Mouse (Mus musculus): ENCODE measurements around the gene Nup210.
"Not testable (repeated sequence)": the region's sequence is repeated elsewhere in the genome, so short reads cannot be mapped to it uniquely, and the experiment has no call there.

Gene Nup210

DNA sequence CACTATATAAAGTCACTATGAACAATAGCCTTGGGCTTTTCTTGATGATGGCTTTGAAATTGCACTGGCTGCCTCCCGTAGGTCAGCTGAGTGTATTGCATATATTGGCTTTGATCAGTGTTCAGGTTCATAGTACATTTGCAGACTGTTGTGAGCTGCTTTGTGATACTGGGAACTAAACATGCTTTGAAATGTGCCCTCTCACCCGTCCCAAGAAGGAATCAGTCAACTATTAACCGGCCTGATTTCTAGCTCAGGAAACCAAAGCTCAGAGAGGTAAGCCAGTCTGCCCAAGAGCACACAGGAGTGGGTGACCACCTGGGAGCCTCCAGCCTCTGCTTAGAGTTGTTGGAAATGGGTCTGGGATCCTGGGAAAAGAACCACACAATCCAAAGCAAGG is 28.4 kb upstream of the Nup210 start:
- CTCF ChIA-PET, result no interaction called here

DNA sequence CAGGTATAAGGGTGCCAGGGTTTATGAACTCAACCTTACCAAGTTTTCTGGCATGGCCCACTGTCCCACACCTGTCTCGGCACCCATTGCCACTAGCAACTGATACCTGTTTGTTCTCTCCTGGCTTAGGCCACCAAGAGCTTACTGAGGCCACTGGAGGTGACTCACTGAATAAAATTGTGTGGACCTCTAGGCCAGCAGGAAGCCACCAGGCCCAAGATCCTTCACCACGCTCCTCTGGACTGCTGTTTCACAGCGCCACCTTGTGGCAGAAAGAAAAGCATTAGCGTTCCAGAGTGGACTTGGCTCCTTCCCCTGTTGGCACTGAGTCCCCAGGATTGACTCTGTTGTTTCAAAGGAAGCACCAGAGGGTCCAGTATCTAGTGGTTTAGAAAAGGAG is 23.2 kb upstream of the Nup210 start:
- CTCF ChIA-PET, result interaction anchor here (0.9 to 1.2 kb wide), 3 partner anchors 10 to 55 kb away, joined by 3 to 5 read pairs (median 3); no protein-coding TSS in a partner anchor

DNA sequence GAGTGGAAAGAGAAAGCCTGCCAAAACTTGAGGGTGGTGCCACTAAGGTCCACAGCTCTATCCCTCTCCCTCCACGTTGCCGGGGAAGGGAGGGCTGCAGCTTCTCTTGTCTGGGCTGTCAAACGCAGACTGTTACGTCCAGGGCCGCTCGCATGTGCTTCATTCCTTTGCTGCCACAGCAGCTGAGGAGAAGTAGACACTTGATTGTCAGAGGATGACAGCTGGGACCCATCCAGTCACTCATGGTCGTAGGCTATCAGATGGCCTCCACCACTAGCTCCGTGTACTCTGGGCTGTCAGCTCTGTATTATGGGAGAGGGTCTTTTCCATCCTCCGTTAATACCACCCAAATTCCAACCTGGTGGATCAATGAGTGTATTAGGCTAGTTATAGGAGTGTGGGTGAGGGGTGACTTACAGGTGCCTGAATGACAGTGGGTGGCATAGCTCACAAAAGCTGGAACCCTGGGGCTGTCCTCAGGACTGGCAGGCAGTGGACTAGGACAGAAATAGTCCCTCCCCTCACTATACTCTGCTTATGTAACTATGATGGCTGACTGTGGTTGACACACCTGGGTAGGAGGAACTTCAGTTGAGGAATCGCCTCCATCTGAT is 20.8 kb upstream of the Nup210 start:
- CTCF ChIA-PET, result interaction anchor here (1.1 kb wide), 1 partner anchor 26 kb away, joined by 3 read pairs; no protein-coding TSS in a partner anchor

GRCm38 (mm10) chr6:91130856-91131255 is 14.2 kb upstream of the Nup210 start:
- CTCF ChIA-PET, result no interaction called here

- CTCF ChIA-PET, result interaction anchor here (1.0 to 1.4 kb wide), 2 partner anchors 11 to 23 kb away, joined by 3 to 4 read pairs; no protein-coding TSS in a partner anchor
These were observed 12.4 kb upstream of the Nup210 start for GRCm38 (mm10) chr6:91128996-91129395.

DNA sequence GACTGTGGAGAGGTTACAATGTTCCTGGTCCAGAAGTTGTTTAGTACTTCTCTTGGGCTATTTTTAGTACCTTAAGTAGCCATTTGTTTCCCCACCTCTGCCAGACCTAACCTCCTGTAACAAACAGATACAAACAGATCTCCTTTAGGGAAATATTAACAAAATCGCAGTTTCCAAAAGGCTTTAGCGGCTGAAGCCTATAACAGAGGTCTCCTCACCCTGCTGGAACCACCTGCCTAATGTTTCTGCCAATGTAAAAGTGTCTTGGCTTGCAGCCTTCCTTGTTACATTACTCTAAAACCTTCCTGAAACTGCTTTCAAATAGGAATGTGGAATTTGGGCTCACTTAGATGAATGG is 8.6 kb upstream of the Nup210 start:
- CTCF ChIA-PET, result interaction anchor here (0.6 kb wide), 1 partner anchor 346 kb away, joined by 7 read pairs; no protein-coding TSS in a partner anchor

- CTCF ChIA-PET, result interaction anchor here (1.3 kb wide), 1 partner anchor 9 kb away, joined by 8 read pairs; no protein-coding TSS in a partner anchor
These were observed 7.9 kb upstream of the Nup210 start for GRCm38 (mm10) chr6:91124286-91125227.

DNA sequence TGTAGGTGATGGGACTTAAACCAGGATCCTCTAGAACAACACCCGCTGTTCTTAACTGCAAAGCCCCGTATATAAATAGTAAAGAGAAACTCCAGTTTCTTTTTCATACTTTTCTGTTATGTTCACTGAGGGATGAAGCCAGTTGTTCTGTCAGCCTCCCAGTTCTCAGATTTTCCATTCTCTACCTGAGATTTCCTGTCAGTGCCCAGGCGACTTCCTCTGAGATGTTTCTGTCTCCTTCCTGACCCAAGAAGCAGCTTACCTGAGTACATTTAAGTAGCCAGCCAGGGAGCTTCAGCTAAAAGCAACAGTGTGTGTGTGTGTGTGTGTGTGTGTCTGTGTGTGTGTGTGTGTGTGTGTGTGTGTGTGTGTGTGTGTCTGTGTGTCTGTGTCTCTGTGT is 6.8 kb upstream of the Nup210 start:
- CTCF ChIA-PET, result interaction anchor here (1.3 kb wide), 1 partner anchor 8 kb away, joined by 8 read pairs; no protein-coding TSS in a partner anchor

DNA sequence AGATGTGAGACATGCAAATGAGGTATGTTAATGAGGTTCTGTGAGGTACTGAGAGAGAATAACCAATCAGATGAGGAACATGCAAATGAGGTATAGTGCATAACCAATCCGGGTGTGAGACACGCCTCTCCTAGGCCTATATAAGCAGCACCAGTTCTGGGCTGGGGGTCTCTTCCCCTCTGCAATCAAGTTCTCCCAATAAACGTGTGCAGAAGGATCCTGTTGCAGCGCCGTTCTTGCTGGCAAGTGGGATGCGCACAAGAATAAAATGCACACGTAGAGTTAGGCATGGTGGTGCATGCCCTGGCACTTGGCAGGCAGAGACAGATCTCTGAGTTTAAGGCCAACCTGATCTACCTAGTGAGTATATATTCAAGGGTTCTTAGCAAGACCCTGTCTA is 4.5 kb upstream of the Nup210 start:
- CTCF ChIA-PET, result not testable (repeated sequence)

DNA sequence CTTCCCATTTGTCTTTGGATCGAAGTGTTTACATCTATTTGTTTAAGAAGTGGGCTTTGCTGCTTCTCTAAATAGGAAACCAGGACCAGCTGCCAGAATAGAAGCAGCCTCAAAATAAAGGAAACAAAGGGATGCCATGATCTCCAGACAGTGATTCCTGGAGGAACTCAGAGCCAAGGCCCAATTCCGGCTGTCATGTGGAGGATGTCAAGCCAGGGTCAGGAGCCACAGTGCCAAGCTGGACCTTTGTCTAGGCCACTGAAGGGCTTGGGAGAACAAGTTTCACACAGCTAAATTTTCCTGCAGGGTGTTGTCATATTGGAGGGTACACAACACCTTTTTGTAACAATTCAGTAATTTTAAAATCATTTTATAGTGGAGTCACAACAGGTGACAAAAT is 3.6 kb upstream of the Nup210 start:
- CTCF ChIA-PET, result no interaction called here

DNA sequence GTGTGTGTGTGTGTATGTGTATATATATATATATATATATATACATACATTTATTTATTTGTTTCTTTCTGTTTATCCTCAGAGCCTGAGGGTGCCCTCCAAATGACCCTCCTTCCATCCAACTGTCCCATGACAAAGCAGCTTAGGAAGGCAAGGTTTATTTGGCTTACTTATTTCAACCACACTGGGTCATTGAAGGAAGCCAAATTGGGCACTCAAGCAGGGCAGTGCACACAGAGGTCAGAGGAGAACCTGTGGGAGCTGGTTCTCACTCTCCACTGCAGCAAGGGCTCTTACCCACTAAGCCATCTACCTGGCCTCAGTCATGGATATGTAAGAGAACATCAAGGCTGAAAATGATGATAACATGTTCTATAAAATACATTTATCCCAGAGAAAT is 1.9 kb upstream of the Nup210 start:
- CTCF ChIA-PET, result no interaction called here

DNA sequence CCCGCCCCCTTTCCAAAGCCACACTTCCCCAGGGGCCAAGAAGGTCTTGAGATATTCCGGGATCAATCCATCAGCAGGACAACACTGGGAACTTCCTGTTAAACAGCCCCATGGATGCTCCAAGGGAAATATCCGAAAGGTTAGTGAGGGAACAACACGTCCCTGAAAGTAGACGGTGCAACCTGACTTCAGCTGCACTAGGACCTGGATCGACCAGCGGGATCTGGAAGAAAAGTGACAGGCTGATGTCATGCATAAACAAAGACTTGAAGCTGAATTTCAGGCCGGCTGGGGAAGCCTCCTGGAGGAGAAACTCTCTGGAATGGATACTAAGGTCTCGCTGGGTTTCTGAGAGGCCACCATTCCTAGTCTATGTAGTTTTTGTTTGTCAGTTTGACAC is 520 bp upstream of the Nup210 start:
- CTCF ChIA-PET, result no interaction called here

DNA sequence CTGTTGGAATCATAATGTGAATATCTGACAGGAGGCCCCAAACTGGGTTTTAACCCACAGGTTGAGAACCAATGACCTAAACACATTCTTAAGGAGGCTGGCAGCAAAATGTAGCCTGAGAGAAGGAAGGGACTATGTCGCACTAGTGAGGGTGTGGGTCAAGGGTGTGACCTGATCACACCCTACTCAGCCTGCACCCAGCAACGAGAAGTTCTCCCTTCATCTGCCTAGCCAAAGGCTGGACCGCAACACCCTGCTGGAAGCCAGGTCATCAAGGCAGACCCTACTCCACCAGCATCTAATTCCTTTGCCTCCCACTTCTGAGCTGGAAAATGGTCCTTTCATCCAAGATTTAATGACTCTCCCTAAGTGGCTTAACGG is 776 bp downstream of the Nup210 start:
- CTCF ChIA-PET, result interaction anchor here (1.3 to 1.7 kb wide), 2 partner anchors 8 to 10 kb away, joined by 5 to 8 read pairs; no protein-coding TSS in a partner anchor

DNA sequence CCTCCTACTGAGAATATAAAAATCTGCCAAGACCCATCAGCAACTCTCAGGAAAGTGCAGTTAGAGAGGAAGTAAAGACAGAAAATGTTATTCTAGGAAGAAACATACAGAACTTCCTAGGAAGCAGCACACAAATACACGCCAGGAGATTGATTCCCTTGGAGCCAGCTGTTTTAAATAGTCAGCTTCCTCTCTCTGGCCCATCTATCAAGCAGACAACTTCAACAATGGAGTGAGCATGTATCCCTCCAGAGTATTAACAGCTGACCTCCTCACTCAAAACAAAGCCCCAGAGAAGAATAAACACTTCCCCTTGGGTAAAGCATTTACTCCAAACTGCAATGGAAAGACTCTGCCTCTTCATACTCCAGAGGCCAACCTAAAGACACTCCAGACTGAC is 1.5 kb downstream of the Nup210 start:
- CTCF ChIA-PET, result interaction anchor here (1.3 to 1.7 kb wide), 4 partner anchors 8 to 11 kb away, joined by 3 to 8 read pairs (median 4); no protein-coding TSS in a partner anchor

GRCm38 (mm10) chr6:91114716-91115115 is 1.9 kb downstream of the Nup210 start:
- CTCF ChIA-PET, result interaction anchor here (1.3 to 1.7 kb wide), 4 partner anchors 9 to 11 kb away, joined by 3 to 8 read pairs (median 4); no protein-coding TSS in a partner anchor

GRCm38 (mm10) chr6:91111954-91112252 is 4.7 kb downstream of the Nup210 start:
- CTCF ChIA-PET, result interaction anchor here (0.8 to 1.3 kb wide), 2 partner anchors 25 to 26 kb away, joined by 3 to 5 read pairs; no protein-coding TSS in a partner anchor

DNA sequence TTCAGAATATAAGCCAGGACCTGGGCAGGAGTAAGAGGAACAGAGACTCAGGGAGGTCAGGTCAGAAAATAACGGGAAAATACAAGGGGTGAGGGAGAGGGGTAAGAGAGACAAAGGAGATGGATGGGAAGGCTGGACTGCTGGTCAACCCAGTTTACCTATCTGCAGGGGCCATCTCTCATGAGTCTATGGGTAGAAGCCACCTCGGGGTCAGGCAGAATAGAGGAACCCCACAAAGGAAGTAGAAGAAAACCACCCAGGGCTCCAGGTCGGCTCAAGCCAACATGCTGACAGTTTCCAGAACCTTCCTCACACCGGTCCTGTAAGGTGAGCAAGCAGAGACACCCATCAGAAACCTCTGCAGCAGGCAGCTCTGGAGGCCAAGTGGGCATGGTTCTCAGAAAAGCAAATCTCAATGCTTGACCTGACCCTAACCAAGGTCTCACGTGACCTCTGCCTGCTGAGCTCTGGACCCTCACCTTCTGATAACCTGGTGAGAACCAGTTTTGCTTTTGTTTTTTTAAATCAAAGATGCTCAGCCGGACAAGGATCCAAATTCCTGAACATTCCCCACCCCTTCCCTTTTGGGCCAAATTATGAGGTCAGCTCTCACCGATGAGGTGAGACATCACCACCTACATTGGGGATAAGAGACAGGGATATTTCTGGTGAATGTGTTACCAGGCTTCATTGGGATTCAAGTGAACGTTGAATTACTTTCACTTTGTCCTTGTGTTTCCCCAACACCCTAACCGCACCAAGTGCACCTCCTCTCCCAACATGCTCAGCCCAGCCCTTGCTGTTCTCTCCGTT is 5.3 kb downstream of the Nup210 start:
- CTCF ChIA-PET, result interaction anchor here (0.8 to 1.3 kb wide), 2 partner anchors 25 kb away, joined by 3 to 5 read pairs; no protein-coding TSS in a partner anchor

DNA sequence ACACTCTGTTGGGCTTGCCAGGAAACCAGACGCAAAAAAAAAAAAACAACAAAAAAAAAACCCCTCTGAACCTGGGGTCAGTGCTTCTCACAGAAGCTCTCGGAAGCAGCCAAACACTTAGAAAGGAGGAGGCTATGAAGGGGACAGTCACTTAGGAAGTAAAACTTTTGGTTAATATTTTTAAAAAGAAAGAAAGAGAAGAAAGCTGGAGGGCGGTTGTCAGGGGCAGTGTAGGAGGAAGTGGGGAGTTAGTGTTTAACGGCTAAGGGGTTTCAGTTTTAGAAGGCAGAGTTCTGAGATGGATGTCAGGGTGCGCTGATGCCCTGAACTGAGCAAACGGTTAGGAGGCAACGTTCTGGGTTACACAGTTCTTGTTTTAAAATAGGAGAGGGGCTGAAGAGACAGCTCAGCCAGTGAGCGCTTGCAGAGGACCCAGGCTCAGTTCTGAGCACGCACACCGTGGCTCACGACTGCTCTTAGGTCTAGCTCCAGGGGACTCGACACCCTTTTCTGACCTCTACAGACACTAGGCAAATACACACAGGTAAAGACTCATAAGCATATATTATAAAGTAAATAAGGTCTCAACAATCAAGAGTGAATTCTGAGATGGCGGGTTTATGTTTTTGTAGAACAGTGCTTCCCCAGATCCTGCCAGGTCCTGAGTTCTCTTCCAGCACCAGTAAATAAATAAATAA is 6.2 kb downstream of the Nup210 start:
- CTCF ChIA-PET, result interaction anchor here (0.6 to 0.7 kb wide), 2 partner anchors 12 to 27 kb away, joined by 3 to 7 read pairs; no protein-coding TSS in a partner anchor

GRCm38 (mm10) chr6:91109489-91109888 is 7.1 kb downstream of the Nup210 start:
- CTCF ChIA-PET, result no interaction called here

DNA sequence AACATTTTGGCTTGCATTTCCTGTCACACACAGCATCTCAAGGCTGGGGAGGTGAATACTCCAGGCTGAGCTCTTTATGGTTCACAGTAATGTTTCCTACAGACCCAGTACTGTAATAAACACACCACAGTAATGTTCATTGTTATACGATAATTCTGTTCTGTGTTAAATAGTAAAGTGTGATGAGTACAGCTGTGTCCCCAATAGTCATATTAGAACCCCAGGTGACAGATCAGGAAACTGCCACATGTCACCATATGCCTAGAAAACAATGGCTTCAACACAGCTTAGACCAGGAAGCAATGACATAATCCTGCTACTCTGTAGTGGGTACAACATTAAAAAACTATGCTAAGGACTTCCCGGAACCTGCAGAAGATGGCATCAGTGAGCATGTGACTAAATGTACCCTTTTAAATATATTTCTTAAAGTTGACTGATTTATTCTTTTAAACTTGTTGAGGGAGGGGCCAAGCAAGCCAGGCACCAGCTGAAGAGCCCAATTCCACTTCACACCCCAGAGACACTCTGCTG is 7.6 kb downstream of the Nup210 start:
- CTCF ChIA-PET, result no interaction called here
